In the genomic region with DNA sequence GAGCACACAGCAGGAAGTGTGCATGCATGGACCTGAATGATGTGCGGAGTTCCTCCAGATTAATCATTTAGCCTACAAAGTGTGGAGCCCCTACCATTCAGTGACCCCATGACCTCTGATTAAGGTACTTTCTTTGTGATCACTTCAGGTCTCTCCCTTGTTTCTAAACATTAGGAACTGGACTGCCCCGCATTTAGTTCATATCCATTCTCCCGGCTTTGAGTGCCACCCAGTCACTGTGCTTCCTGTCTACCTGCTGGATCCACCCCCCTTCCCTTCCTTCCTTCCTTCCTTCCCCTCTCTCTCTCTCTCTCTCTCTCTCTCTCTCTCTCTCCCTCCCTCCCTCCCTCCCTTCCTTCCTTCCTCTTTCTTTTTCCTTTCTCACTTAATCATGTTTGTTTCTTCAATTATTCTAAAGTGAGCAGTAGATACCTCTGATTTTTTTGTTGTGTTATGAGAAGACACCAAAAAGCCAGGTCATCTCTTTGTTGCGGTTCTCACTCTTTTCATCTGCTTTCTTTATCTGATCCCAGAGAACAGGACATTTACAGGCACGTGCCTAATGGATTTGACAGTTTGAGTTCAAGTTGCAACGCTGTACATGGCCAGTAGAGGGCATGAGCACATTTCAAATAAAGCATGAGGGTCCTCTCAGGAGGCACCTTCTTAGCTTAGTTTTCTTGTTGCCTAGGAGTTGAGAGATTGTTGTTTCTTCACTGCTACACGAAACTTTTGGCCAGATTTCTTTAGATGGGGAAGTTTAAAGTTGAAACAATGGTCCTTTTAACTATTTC, we compare ENCODE assay signal across 8 mouse cellular contexts.
DNase-seq lines count a peak whose midpoint lies in the region; ATAC-seq and TF ChIP-seq lines count a peak whose summit lies in the region.

No protein-coding gene starts in this region.

- H3K4me1 ChIP-seq in heart, adult 2 months (ENCODE audit: control insufficient read depth, insufficient read depth, low read length) = no peaks in the 10 kb centered on the region
- H3K4me1 ChIP-seq in lung, embryonic 14.5 days (ENCODE audit: insufficient read depth) = no peaks in the 10 kb centered on the region

- no peak overlapping the region for H3K9ac ChIP-seq in heart, adult 2 months (ENCODE audit: low read depth, low read length)
- H3K9ac ChIP-seq in lung, embryonic 14.5 days = no peak overlapping the region

- TF ChIP-seq POLR2A in heart, adult 2 months (IDR thresholded peaks at IDR 0.05; ENCODE audit: insufficient read depth, low read depth, low read length) = no peak

- TF ChIP-seq CTCF in heart, adult 2 months (IDR thresholded peaks at IDR 0.05) = peak; percentile 84
- TF ChIP-seq CTCF in lung, embryonic 14.5 days (IDR thresholded peaks at IDR 0.05; ENCODE audit: low read depth) = peak; percentile 91

- peak; percentile 80 for ATAC-seq in common myeloid progenitor, adult 5-6 weeks (replicated peaks; ENCODE audit: low read depth, poor library complexity, severe bottlenecking)
- peak; percentile 54 to 78 for ATAC-seq in hematopoietic stem cell, adult 5-6 weeks (replicated peaks in 1 of 2; ENCODE audit: insufficient read depth in 1 of 2, low FRiP score in 2 of 2, low TSS enrichment in 1 of 2, low read depth in 1 of 2, poor library complexity in 2 of 2, severe bottlenecking in 2 of 2)
- ATAC-seq in lung, embryonic 14.5 days (ENCODE audit: insufficient read depth) = peak; percentile 62; the same call in 1 of the 2 replicates

- H3K27ac ChIP-seq in heart, adult 2 months = no peak overlapping the region
- no peak overlapping the region for H3K27ac ChIP-seq in lung, embryonic 14.5 days (ENCODE audit: low read depth)

- no peaks in the 10 kb centered on the region for H3K9me3 ChIP-seq in lung, embryonic 14.5 days (ENCODE audit: low read depth, low read length)

- no peak overlapping the region for H3K4me3 ChIP-seq in heart, adult 2 months
- no peak overlapping the region for H3K4me3 ChIP-seq in lung, embryonic 14.5 days (ENCODE audit: low read depth, low read length)

- 14% methylated on average over 7 of the region's 7 CpGs for whole genome bisulfite sequencing in heart, adult 2 months
- 10% methylated on average over 7 of the region's 7 CpGs for WGBS in lung, embryonic 14.5 days

- no peaks in the 10 kb centered on the region for H3K27me3 ChIP-seq in heart, adult 2 months (ENCODE audit: control insufficient read depth, insufficient read depth, low read length)
- no peaks in the 10 kb centered on the region for H3K27me3 ChIP-seq in lung, embryonic 14.5 days (ENCODE audit: insufficient read depth, low read length)

- no peak for TF ChIP-seq EP300 in heart, adult 2 months (IDR thresholded peaks at IDR 0.05; ENCODE audit: insufficient read depth, low read depth, low read length)

- intact Hi-C loops in heart, adult 2 months (cut with DNase I) = loop anchor here (5.0 to 10.0 kb wide), 3 partner anchors 547 to 739 kb away; no protein-coding TSS in a partner anchor

- H3K4me2 ChIP-seq in lung, embryonic 14.5 days = no peak overlapping the region

- H3K36me3 ChIP-seq in heart, adult 2 months (ENCODE audit: control insufficient read depth, insufficient read depth, low read length) = no peaks in the 10 kb centered on the region
- no peaks in the 10 kb centered on the region for H3K36me3 ChIP-seq in lung, embryonic 14.5 days (ENCODE audit: insufficient read depth)

- peak; percentile 14 to 28 for DNase-seq in heart, adult 2 months
- DNase-seq in heart, adult 11 months = no peak
- DNase-seq in adipocyte (ENCODE audit: low spot score) = peak; percentile 57
- peak; percentile 71 to 73 for DNase-seq in kidney, postnatal 4 days
- DNase-seq in lung, embryonic 14.5 days = peak; percentile 92
- DNase-seq in retina, embryonic 14.5 days (ENCODE audit: low spot score) = peak; percentile 95

- H3K79me2 ChIP-seq in heart, adult 2 months (replicated peaks; ENCODE audit: control insufficient read depth, insufficient read depth, low read length) = no peaks in the 10 kb centered on the region
